Mouse (Mus musculus) CH12.LX (cell line): Measurements from ENCODE around the gene Rnf213. TPM values are rescaled to one million over a fixed set of nuclear protein-coding genes. Genes with fewer than 3 reads are reported as not detected.

ENCODE experiments used
- DNase-seq: peaks from one replicate; pipeline ENCODE4 v3.0.0-alpha.2; 2013; ENCODE audit errors: extremely low read depth
- H3K27ac ChIP-seq: 2 replicates; pipeline ENCODE4 v1.5.1; 2012; ENCODE audit warnings: low read depth, mild to moderate bottlenecking, control low read depth, moderate library complexity; ENCODE audit not compliant: insufficient read depth
- H3K27me3 ChIP-seq: replicated peaks from 2 replicates; pipeline ENCODE3; 2012; ENCODE audit warnings: inconsistent platforms
- H3K36me3 ChIP-seq, 2 experiments: replicated peaks in 1 of 2; 2 replicates each; pipeline versions ENCODE3 to v1.6.1; 2012; ENCODE audit warnings: inconsistent platforms in 1 of 2, low read length in 1 of 2, mild to moderate bottlenecking in 1 of 2, mixed read lengths in 1 of 2, moderate library complexity in 1 of 2; ENCODE audit not compliant: control insufficient read depth in 1 of 2, insufficient read depth in 1 of 2
- H3K4me1 ChIP-seq, 2 experiments: 2 replicates each; pipeline ENCODE4 v1.6.1; 2012; ENCODE audit warnings: inconsistent platforms in 1 of 2, moderate library complexity in 1 of 2; ENCODE audit not compliant: insufficient read depth in 2 of 2, control insufficient read depth in 1 of 2
- H3K4me2 ChIP-seq: 2 replicates; pipeline ENCODE4 v1.6.1; 2012; ENCODE audit warnings: low read depth, mild to moderate bottlenecking, control low read depth; ENCODE audit not compliant: poor library complexity, insufficient read depth, severe bottlenecking
- H3K4me3 ChIP-seq, 3 experiments: fragments of 150-350 bp in 1 of 3; sonication (generic) in 1 of 3; replicated peaks in 1 of 3; 2 replicates each; pipeline versions ENCODE3 to v1.5.1; 2011 to 2012; ENCODE audit warnings: low read depth in 2 of 3, low read length in 2 of 3, mild to moderate bottlenecking in 2 of 3, moderate library complexity in 2 of 3, control low read depth in 1 of 3, improper control_type of control experiment in 1 of 3, inconsistent platforms in 1 of 3, mixed read lengths in 1 of 3; ENCODE audit not compliant: poor library complexity in 1 of 3
- H3K79me2 ChIP-seq: replicated peaks from 2 replicates; pipeline ENCODE4 v1.6.1; 2012; ENCODE audit warnings: mild to moderate bottlenecking, moderate library complexity; ENCODE audit not compliant: control insufficient read depth, poor library complexity, insufficient read depth, severe bottlenecking; ENCODE audit errors: extremely low read depth
- H3K9ac ChIP-seq: 2 replicates; pipeline ENCODE4 v1.6.1; 2012; ENCODE audit warnings: low read depth, mild to moderate bottlenecking, control low read depth, moderate library complexity; ENCODE audit not compliant: insufficient read depth
- H3K9me3 ChIP-seq: replicated peaks from 2 replicates; pipeline ENCODE3; 2012; ENCODE audit warnings: low read length, inconsistent platforms, mixed read lengths
- BHLHE40 ChIP-seq: IDR thresholded peaks from 2 replicates; pipeline ENCODE4 v1.6.1; 2011; ENCODE audit warnings: mild to moderate bottlenecking, low read depth, low read length, improper control_type of control experiment
- ELF1 ChIP-seq: IDR thresholded peaks from 2 replicates; pipeline ENCODE4 v1.6.1; 2014; ENCODE audit warnings: low read depth, mild to moderate bottlenecking, inconsistent platforms, low read length, improper control_type of control experiment
- EP300 ChIP-seq: IDR thresholded peaks from 2 replicates; pipeline ENCODE4 v1.6.1; 2011; ENCODE audit warnings: low read length, improper control_type of control experiment
- ETS1 ChIP-seq: conservative IDR thresholded peaks from 2 replicates; pipeline ENCODE4 v1.6.1; 2012; ENCODE audit warnings: low read depth, mild to moderate bottlenecking, inconsistent platforms, low read length, improper control_type of control experiment, moderate library complexity
- IRF4 ChIP-seq: IDR thresholded peaks from 2 replicates; pipeline ENCODE4 v1.6.1; 2014; ENCODE audit warnings: low read depth, mild to moderate bottlenecking, inconsistent platforms, low read length, improper control_type of control experiment
- JUND ChIP-seq: conservative IDR thresholded peaks from 2 replicates; pipeline ENCODE4 v1.6.1; 2011; ENCODE audit warnings: low read depth, low read length, improper control_type of control experiment
- MAFK ChIP-seq: IDR thresholded peaks from 2 replicates; pipeline ENCODE4 v1.6.1; 2011; ENCODE audit warnings: low read length, improper control_type of control experiment; ENCODE audit not compliant: insufficient replicate concordance
- MAX ChIP-seq: IDR thresholded peaks from 2 replicates; pipeline ENCODE4 v1.6.1; 2011; ENCODE audit warnings: low read length, improper control_type of control experiment
- MEF2A ChIP-seq: IDR thresholded peaks from 2 replicates; pipeline ENCODE4 v1.6.1; 2014; ENCODE audit warnings: low read depth, mild to moderate bottlenecking, inconsistent platforms, low read length, improper control_type of control experiment, borderline replicate concordance
- MXI1 ChIP-seq: IDR thresholded peaks from 2 replicates; pipeline ENCODE4 v1.6.1; 2011; ENCODE audit warnings: mild to moderate bottlenecking, low read depth, low read length, improper control_type of control experiment
- MYC ChIP-seq: IDR thresholded peaks from 2 replicates; pipeline ENCODE4 v1.6.1; 2011; ENCODE audit warnings: low read depth, mild to moderate bottlenecking, improper control_type of control experiment, low read length
- NELFE ChIP-seq: IDR thresholded peaks from 2 replicates; pipeline ENCODE4 v1.6.1; 2011; ENCODE audit warnings: low read depth, low read length, improper control_type of control experiment
- NRF1 ChIP-seq: IDR thresholded peaks from 2 replicates; pipeline ENCODE4 v1.6.1; 2014; ENCODE audit warnings: low read depth, mild to moderate bottlenecking, inconsistent platforms, low read length, improper control_type of control experiment, moderate library complexity
- PAX5 ChIP-seq: IDR thresholded peaks from 2 replicates; pipeline ENCODE4 v1.6.1; 2012; ENCODE audit warnings: low read length, inconsistent platforms, mixed read lengths
- POLR2A ChIP-seq: IDR thresholded peaks from 2 replicates; pipeline ENCODE4 v1.6.1; 2011; ENCODE audit warnings: low read depth, mild to moderate bottlenecking, improper control_type of control experiment, low read length
- POLR2AphosphoS2 ChIP-seq: IDR thresholded peaks from 2 replicates; pipeline ENCODE4 v1.6.1; 2011; ENCODE audit warnings: low read depth, low read length, improper control_type of control experiment
- SIN3A ChIP-seq: IDR thresholded peaks from 2 replicates; pipeline ENCODE4 v1.6.1; 2012; ENCODE audit warnings: low read length, improper control_type of control experiment, inconsistent platforms
- SMC3 ChIP-seq: IDR thresholded peaks from 2 replicates; pipeline ENCODE4 v1.6.1; 2011; ENCODE audit warnings: low read depth, low read length, improper control_type of control experiment
- TBP ChIP-seq: conservative IDR thresholded peaks from 2 replicates; pipeline ENCODE4 v1.6.1; 2011; ENCODE audit warnings: low read depth, low read length, improper control_type of control experiment
- TCF12 ChIP-seq: IDR thresholded peaks from 2 replicates; pipeline ENCODE4 v1.6.1; 2014; ENCODE audit warnings: low read depth, mild to moderate bottlenecking, inconsistent platforms, low read length, improper control_type of control experiment
- USF1 ChIP-seq: IDR thresholded peaks from 2 replicates; pipeline ENCODE4 v1.6.1; 2014; ENCODE audit warnings: low read depth, mild to moderate bottlenecking, inconsistent platforms, low read length, improper control_type of control experiment
- USF2 ChIP-seq: conservative IDR thresholded peaks from 2 replicates; pipeline ENCODE4 v1.6.1; 2011; ENCODE audit warnings: low read depth, low read length, improper control_type of control experiment
- ZMIZ1 ChIP-seq: IDR thresholded peaks from 2 replicates; pipeline ENCODE4 v1.6.1; 2012; ENCODE audit warnings: low read depth, mild to moderate bottlenecking, inconsistent platforms, low read length, improper control_type of control experiment
- dilution Hi-C: fragments of 300-500 bp; cut with MboI; formaldehyde crosslinking; loops from 2 replicates; pipeline ENCODE4 v1.14.3; 2020; ENCODE audit warnings: low sequenced_read_pairs; ENCODE audit not compliant: extremely low pct_unique_long_range_greater_than_20kb, extremely low pct_ligation_motif_present
- in situ Hi-C: fragments of 300-500 bp; cut with MboI; formaldehyde crosslinking; loops from 3 replicates; pipeline ENCODE4 v1.14.3; 2019; ENCODE audit warnings: low sequenced_read_pairs, low pct_ligation_motif_present, low pct_unique_long_range_greater_than_20kb, mixed read lengths
- polyA plus RNA-seq: library from polyadenylated mRNA; unstranded; fragments of >175 nt; gene quantifications from 2 replicates; pipeline ENCODE4 v1.2.1, GENCODE M21; 2012; ENCODE audit warnings: low read depth; ENCODE audit not compliant: insufficient read length
- total RNA-seq, 2 experiments: library from RNA; depleted of rRNA; stranded (reverse); fragments of 300-350 nt in 1 of 2; fragments of >200 nt in 1 of 2; gene quantifications; 2 replicates each; pipeline ENCODE4 v1.2.3; 2012 to 2014

The Rnf213 gene
- total and polyA plus RNA-seq, 3 experiments: 4.2 to 23.2 (median 11.2) TPM

DNA sequence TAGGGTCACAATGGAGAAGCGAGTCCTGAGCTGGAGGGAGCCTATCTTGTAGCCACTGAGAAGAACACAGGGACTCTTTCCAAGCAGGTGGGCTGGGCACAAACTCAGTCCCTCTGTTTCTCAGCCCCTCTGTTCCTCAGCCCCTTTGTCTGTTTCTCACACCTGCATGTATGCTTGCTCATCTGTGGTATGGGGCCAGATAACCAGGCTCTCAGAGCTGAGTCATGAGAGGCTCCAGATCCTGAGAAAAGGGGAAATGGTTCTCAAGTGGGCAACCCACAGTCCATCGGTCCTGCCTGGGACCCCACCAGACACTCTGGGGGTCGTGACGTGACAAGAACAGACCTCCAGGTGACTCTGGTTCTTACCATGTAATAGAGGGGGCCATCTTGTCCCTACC is 45.8 kb upstream of the Rnf213 start:
- DNase-seq: no peak
- no peak for TF ChIP-seq MXI1
- no peak for TF ChIP-seq IRF4
- TF ChIP-seq POLR2AphosphoS2: no peak
- TF ChIP-seq TCF12: no peak
- no peak for TF ChIP-seq MEF2A
- TF ChIP-seq MAX: no peak
- no peak for TF ChIP-seq SIN3A
- no peak for TF ChIP-seq USF1
- TF ChIP-seq MAFK: no peak
- no peak for TF ChIP-seq TBP
- no peak for TF ChIP-seq SMC3
- no peak for TF ChIP-seq USF2
- no peak for TF ChIP-seq JUND
- TF ChIP-seq ELF1: no peak
- no peak for TF ChIP-seq ETS1
- no peak for TF ChIP-seq NELFE
- Histone ChIP-seq H3K36me3 (peaks cover 51 to 74% of the 10 kb centered on the region in 2 experiments), H3K4me2 (no peak overlapping the region), H3K9ac (no peak overlapping the region), H3K27me3 (no peaks in the 10 kb centered on the region), H3K27ac (no peak overlapping the region), H3K79me2 (no peaks in the 10 kb centered on the region), H3K9me3 (no peaks in the 10 kb centered on the region), H3K4me3 (no peak overlapping the region), H3K4me1 (peaks cover 4 to 16% of the 10 kb centered on the region in 2 experiments; a peak in 3 of 4 replicates)
- dilution Hi-C loops (no loop called here), in situ Hi-C loops (loop anchor here (10.0 kb wide), 1 partner anchor 68 kb away; no protein-coding TSS in a partner anchor)

DNA sequence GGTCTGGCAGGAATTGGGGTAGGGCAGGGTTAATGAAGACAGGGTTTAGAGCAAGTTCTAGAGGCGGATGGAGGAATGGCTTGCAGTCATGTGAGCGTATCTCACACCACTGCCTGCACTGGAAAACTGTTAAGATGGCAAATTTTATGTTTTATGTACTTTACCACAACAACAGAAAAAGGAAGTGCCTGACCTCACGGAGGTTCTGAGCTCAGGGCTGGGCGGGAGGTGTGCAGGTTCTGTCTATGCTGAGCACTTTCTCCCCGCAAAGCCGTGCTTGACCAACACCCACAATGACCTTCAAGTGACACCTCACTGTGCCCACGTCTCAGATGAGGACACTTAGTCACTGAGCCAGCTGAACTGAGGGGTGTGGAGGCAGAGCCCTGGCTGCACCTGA is 40.8 kb upstream of the Rnf213 start:
- DNase-seq: no peak
- no peak overlapping the region for H3K4me3 ChIP-seq

More for the DNA sequence above, 40.8 kb upstream of the Rnf213 start:
- in situ Hi-C loops (no loop called here), dilution Hi-C loops (no loop called here)
- TF ChIP-seq POLR2A (no peak), BHLHE40 (peak; percentile 37; the same call in 1 of the 2 replicates), PAX5 (no peak), EP300 (no peak), NRF1 (no peak), MYC (no peak), JUND (no peak), MXI1 (no peak), ZMIZ1 (no peak)
- Histone ChIP-seq H3K9me3 (no peaks in the 10 kb centered on the region), H3K9ac (no peak overlapping the region), H3K4me2 (no peak overlapping the region), H3K27ac (no peak overlapping the region), H3K4me1 (peaks cover 20 to 32% of the 10 kb centered on the region in 2 experiments), H3K27me3 (no peaks in the 10 kb centered on the region), H3K36me3 (peaks cover 27 to 59% of the 10 kb centered on the region in 2 experiments), H3K79me2 (no peaks in the 10 kb centered on the region)
